Mouse (Mus musculus) liver, postnatal 0 days (tissue): ENCODE results near the gene Rps21.

Experiments used
- CTCF ChIP-seq: sonication (generic); IDR thresholded peaks from 2 replicates; pipeline ENCODE4 v1.5.1; 2016; ENCODE audit warnings: antibody characterized with exemption, low read depth
- EP300 ChIP-seq: IDR thresholded peaks from 2 replicates; pipeline ENCODE4 v1.6.1; 2016; ENCODE audit warnings: antibody characterized with exemption, low read depth, mild to moderate bottlenecking

- TF ChIP-seq CTCF (no peak), EP300 (no peak)
Measured at GRCm38 (mm10) chr2:180277773-180278320, 20.7 kb downstream of the Rps21 start.
